Mouse (Mus musculus) testis, adult 2 months (tissue): ENCODE data around the gene Msgn1.

ENCODE experiments used
- CTCF ChIP-seq: fragments of 200-500 bp; IDR thresholded peaks from 2 replicates; pipeline ENCODE4 v1.5.1; 2012; ENCODE audit warnings: low read depth, mild to moderate bottlenecking, inconsistent platforms, low read length, moderate library complexity; ENCODE audit not compliant: control insufficient read depth, insufficient read depth, insufficient replicate concordance
- POLR2A ChIP-seq: fragments of 200-500 bp; IDR thresholded peaks from 2 replicates; pipeline ENCODE4 v1.6.1; 2012; ENCODE audit warnings: low read depth, mild to moderate bottlenecking, inconsistent platforms, low read length, moderate library complexity; ENCODE audit not compliant: control insufficient read depth

- TF ChIP-seq POLR2A (no peak), CTCF (no peak)
Observed at GRCm38 (mm10) chr12:11177408-11178394, 31.1 kb downstream of the Msgn1 start.
